Mouse (Mus musculus) hindbrain, embryonic 15.5 days (tissue): Measurements from ENCODE around the gene Vwa8. TPM values are rescaled to one million over a fixed set of nuclear protein-coding genes. Genes with fewer than 3 reads are reported as not detected.

Experiments
- ATAC-seq: fragments of 200-750 bp; cut with Nextera tagmentation; 2 replicates; pipeline ENCODE4 v1.8.0; 2017; ENCODE audit warnings: low read depth, moderate number of reproducible peaks, moderate TSS enrichment; ENCODE audit not compliant: low FRiP score
- H3K27ac ChIP-seq: fragments of 300-500 bp; sonication (generic); replicated peaks from 2 replicates; pipeline ENCODE4 v1.5.1; 2015; ENCODE audit warnings: mild to moderate bottlenecking, inconsistent platforms
- H3K27me3 ChIP-seq: fragments of 300-500 bp; sonication (generic); 2 replicates; pipeline ENCODE4 v1.6.1; 2015; ENCODE audit warnings: control low read depth, inconsistent platforms
- H3K36me3 ChIP-seq: fragments of 300-500 bp; sonication (generic); 2 replicates; pipeline ENCODE4 v1.6.1; 2015; ENCODE audit warnings: control low read depth, inconsistent platforms
- H3K4me1 ChIP-seq: fragments of 300-500 bp; sonication (generic); replicated peaks from 2 replicates; pipeline ENCODE4 v1.6.1; 2015; ENCODE audit warnings: control low read depth, inconsistent platforms
- H3K4me2 ChIP-seq: fragments of 300-500 bp; sonication (generic); 2 replicates; pipeline ENCODE4 v1.6.1; 2015; ENCODE audit warnings: moderate library complexity, mild to moderate bottlenecking, inconsistent platforms
- H3K4me3 ChIP-seq: fragments of 300-500 bp; sonication (generic); 2 replicates; pipeline ENCODE4 v1.5.1; 2015; ENCODE audit warnings: mild to moderate bottlenecking, inconsistent platforms
- H3K9ac ChIP-seq: fragments of 300-500 bp; sonication (generic); 2 replicates; pipeline ENCODE4 v1.6.1; 2015; ENCODE audit warnings: inconsistent platforms
- H3K9me3 ChIP-seq: fragments of 300-500 bp; sonication (generic); 2 replicates; pipeline ENCODE4 v1.6.1; 2016; ENCODE audit warnings: control low read depth, inconsistent platforms
- WGBS: fragments of 180-500 bp; shearing (Covaris S2); methylation state at CpG from one replicate; pipeline ENCODE4 v1.1.7; 2015; 5-methylcytosine and 5-hydroxymethylcytosine counted together
- polyA plus RNA-seq: library from polyadenylated mRNA; unstranded; fragments of >200 nt; fragmentation: Nextera tagmentation; extraction: Ambion mirVana; gene quantifications from 2 replicates; pipeline ENCODE4 v1.2.1, GENCODE M21; 2015

The Vwa8 gene
- polyA plus RNA-seq, 1 experiment from 2014 or later: 7.1 TPM

DNA sequence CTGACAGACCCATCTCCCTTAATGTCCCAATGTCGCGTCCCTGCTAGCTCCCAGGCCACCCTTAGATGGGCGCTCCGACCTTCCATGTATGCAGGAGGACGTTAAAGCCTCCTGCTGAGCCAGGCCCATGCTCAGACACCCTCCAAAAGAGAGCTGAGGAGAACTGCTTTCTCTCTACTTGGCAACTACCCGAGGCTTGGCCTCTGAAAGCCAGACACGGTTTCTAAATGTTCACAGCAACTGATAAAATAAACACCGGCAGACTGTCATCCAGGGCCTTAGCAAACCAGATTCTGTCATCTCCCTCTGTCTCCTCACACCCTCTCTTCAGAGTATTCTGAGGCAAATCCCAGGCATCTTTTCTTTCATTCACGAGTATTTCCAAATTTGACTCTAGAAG is 377.2 kb downstream of the Vwa8 start:
- Histone ChIP-seq H3K27ac (no peak overlapping the region), H3K9ac (no peak overlapping the region), H3K4me2 (no peak overlapping the region), H3K36me3 (no peaks in the 10 kb centered on the region), H3K27me3 (no peaks in the 10 kb centered on the region), H3K4me3 (no peak overlapping the region), H3K4me1 (no peaks in the 10 kb centered on the region), H3K9me3 (no peaks in the 10 kb centered on the region)
- WGBS: 83% methylated on average over 9 of the region's 9 CpGs
- ATAC-seq: no peak

DNA sequence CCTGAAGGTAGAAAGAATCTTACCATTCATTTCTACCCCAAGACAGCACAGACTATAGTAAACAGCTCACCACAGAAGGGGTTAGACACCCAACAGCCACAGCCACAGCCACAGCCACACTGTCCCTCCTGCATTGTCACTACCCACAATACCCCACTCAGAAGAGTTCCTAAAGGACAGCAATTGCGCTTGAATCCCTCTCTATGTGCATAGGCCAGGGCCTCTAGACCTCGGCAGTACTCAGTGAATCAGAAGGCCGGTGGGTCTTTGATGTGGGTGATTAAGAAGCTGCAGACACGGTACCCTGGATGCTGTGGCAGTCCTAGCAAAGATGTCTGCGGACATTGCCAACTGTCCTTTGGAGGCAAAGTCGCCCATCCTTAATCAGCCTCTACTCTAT is 377.9 kb downstream of the Vwa8 start:
- 89% methylated on average over 6 of the region's 6 CpGs for WGBS
- no peak overlapping the region for H3K27ac ChIP-seq
- H3K9ac ChIP-seq: no peak overlapping the region
- no peak for ATAC-seq
- H3K4me1 ChIP-seq: no peaks in the 10 kb centered on the region
- no peak overlapping the region for H3K4me2 ChIP-seq
- H3K9me3 ChIP-seq: no peaks in the 10 kb centered on the region
- H3K36me3 ChIP-seq: no peaks in the 10 kb centered on the region
- no peak overlapping the region for H3K4me3 ChIP-seq
- no peaks in the 10 kb centered on the region for H3K27me3 ChIP-seq

DNA sequence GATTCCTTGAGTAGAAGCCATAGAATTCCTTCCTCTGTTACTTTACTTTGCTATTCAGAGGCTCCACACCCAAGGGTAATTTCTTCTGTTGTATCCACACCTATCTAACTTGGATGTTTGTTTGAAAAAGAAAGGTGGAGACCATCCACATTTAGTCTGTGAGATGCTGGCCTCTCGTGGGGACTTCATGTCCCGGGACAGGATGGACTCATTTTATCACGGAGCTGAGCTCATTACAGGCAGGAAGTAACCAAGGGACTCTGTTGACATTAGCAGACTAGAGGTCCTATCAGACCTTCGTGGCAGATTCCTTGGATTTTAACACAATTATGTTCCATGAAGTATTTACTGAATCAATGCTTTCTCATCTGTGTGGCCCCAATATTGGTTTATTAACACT is 379.1 kb downstream of the Vwa8 start:
- Histone ChIP-seq H3K4me3 (no peak overlapping the region), H3K36me3 (no peaks in the 10 kb centered on the region), H3K27ac (no peak overlapping the region), H3K9ac (no peak overlapping the region), H3K4me2 (no peak overlapping the region), H3K4me1 (no peaks in the 10 kb centered on the region), H3K9me3 (no peaks in the 10 kb centered on the region), H3K27me3 (no peaks in the 10 kb centered on the region)
- WGBS: 73% methylated on average over 4 of the region's 4 CpGs
- ATAC-seq: no peak

DNA sequence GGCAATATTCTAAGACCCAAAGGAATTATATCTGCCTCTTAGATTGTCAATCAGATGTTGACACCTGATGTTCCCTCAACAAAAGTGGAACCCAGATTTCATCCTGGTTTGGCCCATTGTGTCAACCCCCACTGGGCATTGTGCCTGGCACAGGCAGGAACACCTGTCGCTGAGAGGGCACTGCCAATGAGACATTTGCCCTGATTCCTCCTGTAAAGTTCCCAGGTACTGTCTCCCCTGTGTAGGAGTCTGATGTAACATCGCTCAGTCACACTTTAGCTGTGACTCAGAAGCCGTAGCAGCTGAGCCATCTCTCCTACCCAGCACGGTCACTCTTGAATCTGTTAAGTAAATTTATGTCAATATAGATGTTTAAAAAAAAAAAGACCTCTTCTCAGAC is 382.8 kb downstream of the Vwa8 start:
- no peak for ATAC-seq
- WGBS: 91% methylated on average over 4 of the region's 4 CpGs
- H3K36me3 ChIP-seq: no peaks in the 10 kb centered on the region
- H3K27ac ChIP-seq: no peak overlapping the region
- H3K27me3 ChIP-seq: no peaks in the 10 kb centered on the region
- no peaks in the 10 kb centered on the region for H3K9me3 ChIP-seq
- no peaks in the 10 kb centered on the region for H3K4me1 ChIP-seq
- no peak overlapping the region for H3K4me3 ChIP-seq
- no peak overlapping the region for H3K4me2 ChIP-seq
- no peak overlapping the region for H3K9ac ChIP-seq

DNA sequence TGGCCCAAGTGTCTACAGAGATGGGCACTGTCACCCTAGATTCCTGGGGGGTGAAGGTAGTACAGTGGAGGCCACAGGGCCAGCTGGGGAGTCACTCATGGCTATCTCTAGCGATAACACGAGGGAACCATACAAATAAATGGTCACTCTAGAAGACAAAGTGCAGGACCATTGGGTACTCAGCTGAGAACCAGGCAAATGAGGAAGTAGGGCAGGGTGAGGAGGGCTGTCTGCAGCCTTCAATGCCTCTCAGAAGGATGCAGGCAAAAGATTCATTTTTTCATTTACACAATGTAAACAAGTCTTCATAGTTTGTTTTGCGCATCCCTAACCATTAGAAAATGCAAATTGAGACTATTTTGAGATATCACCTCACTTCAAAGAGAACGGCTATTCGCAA is 384.8 kb downstream of the Vwa8 start:
- no peaks in the 10 kb centered on the region for H3K27me3 ChIP-seq
- H3K9me3 ChIP-seq: no peaks in the 10 kb centered on the region
- 93% methylated on average over 5 of the region's 5 CpGs for WGBS
- no peaks in the 10 kb centered on the region for H3K36me3 ChIP-seq
- ATAC-seq: no peak
- no peak overlapping the region for H3K4me3 ChIP-seq
- no peaks in the 10 kb centered on the region for H3K4me1 ChIP-seq
- no peak overlapping the region for H3K27ac ChIP-seq
- no peak overlapping the region for H3K4me2 ChIP-seq
- no peak overlapping the region for H3K9ac ChIP-seq

DNA sequence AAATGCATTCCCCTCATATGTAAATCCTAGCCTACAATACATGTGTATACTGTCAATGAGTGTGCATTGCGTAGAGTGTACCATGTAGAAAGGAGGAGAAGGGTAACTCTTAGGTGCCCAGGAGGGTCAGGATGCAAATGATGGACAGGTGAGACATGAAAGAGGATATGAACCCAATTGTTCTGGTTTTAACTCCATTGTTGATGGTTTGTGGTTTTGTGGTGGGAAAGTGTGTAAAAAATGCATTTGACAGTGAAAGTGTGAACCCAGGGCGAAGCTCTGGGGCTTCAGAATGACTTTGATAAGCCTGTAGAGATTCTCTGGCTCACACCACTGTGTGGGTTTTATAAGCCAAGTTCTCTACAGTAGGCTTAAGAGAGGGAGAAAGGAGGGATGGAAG is 385.7 kb downstream of the Vwa8 start:
- ATAC-seq: no peak
- no peak overlapping the region for H3K9ac ChIP-seq
- H3K27ac ChIP-seq: no peak overlapping the region
- H3K27me3 ChIP-seq: no peaks in the 10 kb centered on the region
- no peak overlapping the region for H3K4me2 ChIP-seq
- H3K4me1 ChIP-seq: no peaks in the 10 kb centered on the region
- no peak overlapping the region for H3K4me3 ChIP-seq
- no peaks in the 10 kb centered on the region for H3K9me3 ChIP-seq
- H3K36me3 ChIP-seq: no peaks in the 10 kb centered on the region
- 95% methylated on average over 2 of the region's 2 CpGs for WGBS

DNA sequence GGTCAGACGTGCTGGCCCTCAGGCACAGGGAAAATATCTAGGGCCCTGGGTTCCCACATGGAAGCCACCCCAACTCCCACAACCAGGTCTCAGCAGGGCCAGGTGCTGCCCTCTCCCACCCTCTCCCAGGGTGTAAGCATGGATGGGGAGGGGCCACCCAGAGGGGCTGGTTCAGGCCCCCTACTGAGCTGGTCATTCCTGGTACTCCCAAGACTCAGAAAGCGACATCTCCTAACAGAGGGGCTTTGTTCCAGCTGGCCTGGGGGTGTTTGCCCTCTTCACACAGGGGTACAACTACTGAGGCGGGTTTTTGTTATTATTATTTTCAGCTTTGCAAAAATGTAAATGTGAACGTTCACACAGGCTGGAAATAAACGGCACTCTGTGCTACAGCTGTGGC is 386.3 kb downstream of the Vwa8 start:
- ATAC-seq: no peak
- H3K36me3 ChIP-seq: no peaks in the 10 kb centered on the region
- no peak overlapping the region for H3K9ac ChIP-seq
- WGBS: 48% methylated on average over 5 of the region's 5 CpGs
- H3K9me3 ChIP-seq: no peaks in the 10 kb centered on the region
- no peaks in the 10 kb centered on the region for H3K4me1 ChIP-seq
- H3K4me3 ChIP-seq: no peak overlapping the region
- no peak overlapping the region for H3K27ac ChIP-seq
- H3K4me2 ChIP-seq: no peak overlapping the region
- no peaks in the 10 kb centered on the region for H3K27me3 ChIP-seq

DNA sequence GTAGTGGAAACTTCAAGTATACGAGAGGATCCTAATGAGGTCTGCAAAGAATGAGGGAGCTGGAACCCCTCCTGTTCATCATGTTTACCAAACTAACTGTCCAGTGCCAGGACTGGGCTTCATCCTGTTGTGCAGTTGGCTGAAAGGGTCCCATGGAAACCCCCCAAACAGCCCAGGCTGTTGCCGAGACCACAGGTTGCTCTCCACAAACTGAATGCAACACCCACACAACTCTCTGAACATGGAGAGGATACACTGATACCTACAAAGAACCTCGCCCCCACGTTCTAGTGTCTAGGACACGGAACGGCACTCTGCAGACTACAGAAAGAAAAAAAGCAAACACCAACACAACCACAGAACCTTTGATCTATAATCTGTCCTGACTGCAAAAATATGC is 387.4 kb downstream of the Vwa8 start:
- no peak for ATAC-seq
- Histone ChIP-seq H3K9me3 (no peaks in the 10 kb centered on the region), H3K4me1 (no peaks in the 10 kb centered on the region), H3K36me3 (no peaks in the 10 kb centered on the region), H3K9ac (no peak overlapping the region), H3K27me3 (no peaks in the 10 kb centered on the region), H3K4me3 (no peak overlapping the region), H3K27ac (no peak overlapping the region), H3K4me2 (no peak overlapping the region)
- WGBS: 78% methylated on average over 6 of the region's 6 CpGs

DNA sequence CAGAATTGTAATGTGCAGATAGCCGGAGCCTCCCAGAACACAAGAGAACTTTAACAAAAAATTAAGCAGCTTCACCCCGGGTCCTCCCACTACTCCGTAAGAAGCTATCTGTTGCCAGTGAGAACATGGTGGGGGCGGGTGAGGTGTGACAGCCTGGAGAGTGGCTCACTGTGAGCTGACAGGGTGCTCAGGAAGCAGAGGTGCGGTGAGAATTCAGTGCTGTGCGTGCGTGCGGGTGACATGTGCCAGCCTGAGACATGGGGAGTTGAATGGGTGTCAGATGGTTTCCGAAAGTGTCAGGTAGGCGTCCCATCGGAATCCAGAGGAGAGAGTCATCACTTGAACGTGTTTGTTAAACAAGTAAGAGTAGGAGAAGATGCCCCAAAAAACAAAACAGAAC is 390.6 kb downstream of the Vwa8 start:
- Histone ChIP-seq H3K4me3 (no peak overlapping the region), H3K27me3 (no peaks in the 10 kb centered on the region), H3K4me2 (no peak overlapping the region), H3K9me3 (no peaks in the 10 kb centered on the region), H3K9ac (no peak overlapping the region), H3K36me3 (no peaks in the 10 kb centered on the region), H3K4me1 (peaks cover 3% of the 10 kb centered on the region), H3K27ac (no peak overlapping the region)
- no peak for ATAC-seq
- WGBS: 91% methylated on average over 12 of the region's 12 CpGs

DNA sequence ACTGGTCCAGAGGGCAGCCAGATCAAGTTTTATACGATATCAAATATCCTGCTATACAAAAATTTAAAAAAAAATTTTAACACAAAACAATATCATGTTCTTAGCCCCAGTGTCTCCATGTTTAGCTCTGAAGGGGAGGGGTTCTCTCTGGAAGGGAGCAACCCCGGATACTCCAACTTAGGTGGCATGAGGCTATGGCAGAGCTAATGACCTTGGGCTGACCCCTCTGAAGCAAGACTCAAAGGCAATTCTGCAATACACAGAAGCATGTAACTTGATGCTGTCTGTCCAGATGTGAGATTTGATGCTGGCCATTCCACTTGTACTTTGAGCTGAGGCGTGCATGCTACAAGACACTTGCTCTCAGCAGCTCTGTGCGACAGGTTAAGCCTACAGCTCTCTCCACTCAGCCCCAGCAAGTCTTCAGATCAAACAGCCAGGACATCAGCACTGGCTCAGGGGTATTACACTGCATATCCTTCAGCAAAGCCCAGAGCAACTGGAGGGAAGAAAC is 392.3 kb downstream of the Vwa8 start:
- Histone ChIP-seq H3K4me1 (peaks cover 10% of the 10 kb centered on the region), H3K27me3 (no peaks in the 10 kb centered on the region), H3K36me3 (no peaks in the 10 kb centered on the region), H3K9me3 (no peaks in the 10 kb centered on the region), H3K27ac (no peak overlapping the region), H3K4me2 (no peak overlapping the region), H3K9ac (no peak overlapping the region), H3K4me3 (no peak overlapping the region)
- ATAC-seq: no peak
- WGBS: 92% methylated on average over 4 of the region's 4 CpGs

DNA sequence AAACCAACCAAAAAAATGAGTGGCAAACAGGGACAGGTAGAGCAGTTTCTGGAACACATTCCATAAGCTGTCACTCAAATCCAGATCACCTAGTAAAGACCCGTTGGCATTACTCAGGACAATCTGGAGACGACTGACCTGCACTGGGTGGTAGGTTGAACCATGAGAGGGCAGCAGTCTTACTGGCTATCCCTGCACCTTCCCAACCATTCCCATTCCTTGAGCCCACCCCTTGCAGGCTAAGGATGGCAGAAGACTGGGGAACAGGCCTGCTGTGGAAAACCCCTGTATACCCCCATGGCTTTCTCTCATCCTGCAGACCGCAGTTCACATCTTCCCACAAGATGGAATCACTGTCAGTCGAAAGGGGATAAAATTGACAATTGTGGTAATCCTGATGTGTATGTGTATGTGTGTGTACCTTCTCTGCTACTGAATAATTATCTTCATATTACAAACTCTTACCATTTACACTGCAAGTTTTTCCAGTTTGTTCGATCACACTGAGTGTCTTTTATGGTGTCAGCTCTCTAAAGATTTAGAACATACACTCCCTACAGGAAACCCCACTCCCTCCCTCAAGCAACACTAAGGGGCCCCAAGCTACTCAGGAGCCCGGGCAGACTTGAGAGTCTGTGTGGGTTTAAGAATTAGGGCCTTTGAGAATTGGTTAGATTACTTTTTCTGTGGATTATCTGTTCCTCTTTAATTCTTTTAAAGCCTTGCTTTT is 393.0 kb downstream of the Vwa8 start:
- Histone ChIP-seq H3K4me1 (peaks cover 10% of the 10 kb centered on the region), H3K27me3 (no peaks in the 10 kb centered on the region), H3K4me3 (no peak overlapping the region), H3K36me3 (no peaks in the 10 kb centered on the region), H3K27ac (no peak overlapping the region), H3K9me3 (no peaks in the 10 kb centered on the region), H3K4me2 (no peak overlapping the region), H3K9ac (no peak overlapping the region)
- WGBS: 86% methylated on average over 6 of the region's 6 CpGs
- ATAC-seq: no peak

DNA sequence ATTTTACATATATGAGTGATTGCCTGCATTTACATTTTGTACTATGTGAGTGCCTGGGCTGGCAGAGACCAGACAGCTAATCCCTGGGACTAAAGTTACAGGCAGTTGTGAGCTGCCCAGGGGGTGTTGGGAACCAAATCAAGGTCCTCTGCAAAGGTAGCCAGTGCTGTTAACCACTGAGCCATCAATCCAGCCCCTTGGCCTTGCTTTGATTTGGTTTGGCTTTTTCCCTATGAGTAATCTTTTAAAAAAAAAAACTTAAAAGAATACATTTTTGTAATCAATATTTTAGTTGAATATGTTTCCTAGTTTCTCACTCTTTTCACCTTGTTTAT is 393.5 kb downstream of the Vwa8 start:
- no peak overlapping the region for H3K9ac ChIP-seq
- H3K27ac ChIP-seq: no peak overlapping the region
- H3K9me3 ChIP-seq: no peaks in the 10 kb centered on the region
- no peak for ATAC-seq
- H3K27me3 ChIP-seq: no peaks in the 10 kb centered on the region
- no peaks in the 10 kb centered on the region for H3K36me3 ChIP-seq
- no peak overlapping the region for H3K4me2 ChIP-seq
- H3K4me3 ChIP-seq: no peak overlapping the region
- H3K4me1 ChIP-seq: peaks cover 10% of the 10 kb centered on the region
